Mouse (Mus musculus) testis, adult 2 months (tissue): ENCODE results near the gene Sema3g. TPM values are rescaled to one million over a fixed set of nuclear protein-coding genes. Genes with fewer than 3 reads are reported as not detected.

Source experiments
- H3K27ac ChIP-seq: fragments of 200-500 bp; 2 replicates; pipeline ENCODE4 v1.5.1; 2012; ENCODE audit warnings: low read depth, low read length; ENCODE audit not compliant: control insufficient read depth, insufficient read depth
- H3K27me3 ChIP-seq: fragments of 200-500 bp; 2 replicates; pipeline ENCODE4 v1.6.1; 2012; ENCODE audit warnings: mild to moderate bottlenecking, low read length, moderate library complexity; ENCODE audit not compliant: control insufficient read depth, insufficient read depth
- H3K36me3 ChIP-seq: fragments of 200-500 bp; 2 replicates; pipeline ENCODE4 v1.6.1; 2012; ENCODE audit warnings: mild to moderate bottlenecking, low read length; ENCODE audit not compliant: control insufficient read depth, insufficient read depth
- H3K4me1 ChIP-seq: fragments of 200-500 bp; 2 replicates; pipeline ENCODE4 v1.6.1; 2012; ENCODE audit warnings: low read length; ENCODE audit not compliant: control insufficient read depth, insufficient read depth
- H3K4me3 ChIP-seq: fragments of 200-500 bp; 2 replicates; pipeline ENCODE4 v1.5.1; 2012; ENCODE audit warnings: low read depth, mild to moderate bottlenecking, low read length, moderate library complexity, mixed read lengths; ENCODE audit not compliant: control insufficient read depth
- CTCF ChIP-seq: fragments of 200-500 bp; IDR thresholded peaks from 2 replicates; pipeline ENCODE4 v1.5.1; 2012; ENCODE audit warnings: low read depth, mild to moderate bottlenecking, inconsistent platforms, low read length, moderate library complexity; ENCODE audit not compliant: control insufficient read depth, insufficient read depth, insufficient replicate concordance
- POLR2A ChIP-seq: fragments of 200-500 bp; IDR thresholded peaks from 2 replicates; pipeline ENCODE4 v1.6.1; 2012; ENCODE audit warnings: low read depth, mild to moderate bottlenecking, inconsistent platforms, low read length, moderate library complexity; ENCODE audit not compliant: control insufficient read depth
- polyA plus RNA-seq: library from polyadenylated mRNA; depleted of rRNA; stranded (reverse); fragments of >200 nt; gene quantifications from 2 replicates; pipeline ENCODE4 v1.2.3, GENCODE M21; 2012

The Sema3g gene
- polyA plus RNA-seq, 1 experiment: 0.79 TPM

DNA sequence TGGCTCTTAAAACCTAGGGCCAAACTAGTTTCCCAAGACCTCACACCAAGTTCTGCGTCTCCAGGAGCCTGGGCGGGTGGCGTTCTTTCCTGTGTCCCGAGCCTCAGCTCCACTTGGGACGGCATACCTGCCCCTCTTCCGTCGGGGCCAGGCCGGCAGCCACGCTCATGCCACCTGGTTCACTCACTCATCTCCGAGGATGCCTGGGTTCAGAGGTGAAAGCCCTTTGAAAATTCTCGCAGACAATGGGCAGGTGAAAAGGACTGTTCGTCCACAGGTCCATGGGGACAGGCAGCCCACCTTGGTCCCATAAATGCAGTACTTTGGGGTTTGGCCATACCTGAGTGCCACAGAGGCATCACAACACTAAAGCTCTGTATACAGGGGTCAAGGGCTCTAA lies 33.5 kb upstream of the Sema3g start:
- TF ChIP-seq CTCF: no peak
- TF ChIP-seq POLR2A: no peak
- Histone ChIP-seq H3K36me3 (no peaks in the 10 kb centered on the region), H3K4me1 (no peaks in the 10 kb centered on the region; the same call in 1 of the 2 replicates), H3K4me3 (no peak overlapping the region), H3K27ac (no peak overlapping the region), H3K27me3 (no peaks in the 10 kb centered on the region)

DNA sequence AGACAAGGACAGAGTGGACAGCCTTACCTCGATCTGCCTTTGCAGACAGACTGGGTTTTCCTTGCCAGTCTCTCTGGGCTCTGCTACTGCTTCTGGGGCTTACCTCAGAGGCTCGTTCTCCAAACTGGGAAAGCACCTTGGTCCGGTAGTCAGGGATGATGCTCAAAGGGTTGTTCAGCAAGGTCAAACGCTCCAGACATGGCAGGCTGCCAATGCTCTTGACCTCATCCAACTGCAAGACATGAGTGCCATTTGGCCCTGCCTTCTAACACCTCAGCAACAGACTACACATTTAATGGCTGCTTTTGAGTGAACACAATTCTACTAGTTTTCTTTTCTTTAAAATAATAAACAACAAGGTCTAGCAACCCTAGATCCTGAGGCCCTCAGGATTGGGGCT lies 31.0 kb upstream of the Sema3g start:
- Histone ChIP-seq H3K4me1 (no peaks in the 10 kb centered on the region; the same call in 1 of the 2 replicates), H3K27ac (no peak overlapping the region), H3K36me3 (no peaks in the 10 kb centered on the region), H3K4me3 (no peak overlapping the region), H3K27me3 (no peaks in the 10 kb centered on the region)
- TF ChIP-seq CTCF (no peak), POLR2A (no peak)

DNA sequence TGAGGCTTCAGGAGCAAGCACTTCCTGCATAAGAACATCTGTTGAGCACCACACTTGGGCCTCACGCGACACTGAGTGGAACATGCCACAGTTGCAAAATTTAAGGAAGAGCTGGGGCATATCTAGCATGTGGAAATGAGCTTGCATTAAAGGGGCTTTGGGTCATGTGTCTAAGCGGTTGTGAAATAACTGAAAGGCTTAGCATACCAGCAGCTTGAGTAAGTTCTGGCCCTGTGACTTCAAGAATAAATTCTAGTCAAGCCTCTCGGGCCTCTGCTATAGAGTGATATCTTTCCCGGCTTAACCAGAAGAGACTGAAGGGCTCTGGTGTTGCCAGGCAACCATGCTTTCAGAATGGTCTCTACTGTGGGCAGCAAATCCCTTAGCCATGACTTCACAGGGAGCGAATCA lies 28.9 kb upstream of the Sema3g start:
- TF ChIP-seq POLR2A (no peak), CTCF (no peak)
- Histone ChIP-seq H3K27me3 (no peaks in the 10 kb centered on the region), H3K4me1 (no peaks in the 10 kb centered on the region), H3K36me3 (no peaks in the 10 kb centered on the region), H3K27ac (no peak overlapping the region; the same call in 1 of the 2 replicates), H3K4me3 (no peak overlapping the region)

- no peak for TF ChIP-seq CTCF
- no peaks in the 10 kb centered on the region for H3K36me3 ChIP-seq
- H3K4me1 ChIP-seq: no peaks in the 10 kb centered on the region
- no peak overlapping the region for H3K4me3 ChIP-seq
- H3K27me3 ChIP-seq: no peaks in the 10 kb centered on the region
- H3K27ac ChIP-seq: no peak overlapping the region; the same call in 1 of the 2 replicates
Observed at GRCm38 (mm10) chr14:31189348-31189747, 28.3 kb upstream of the Sema3g start.

DNA sequence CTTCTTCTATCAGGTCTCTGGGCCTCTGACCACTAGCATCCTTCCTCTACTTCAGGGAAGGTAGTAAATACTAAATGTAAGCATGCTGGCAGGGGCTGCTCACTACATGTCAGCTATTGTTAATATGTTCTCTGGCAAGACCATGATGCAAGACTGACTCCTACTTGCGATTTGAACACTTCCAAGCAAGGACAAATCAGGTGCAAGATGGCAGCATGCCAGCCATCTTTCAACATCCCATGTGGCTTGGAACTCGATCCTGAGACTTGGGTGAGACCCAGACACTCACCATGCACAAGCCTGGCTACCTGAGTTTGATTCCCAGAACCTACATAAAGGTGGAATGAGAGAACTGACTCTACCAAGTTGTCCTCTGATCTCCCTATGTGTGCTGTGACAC lies 25.7 kb upstream of the Sema3g start:
- no peak overlapping the region for H3K27ac ChIP-seq
- peaks cover 2% of the 10 kb centered on the region; the same call in 1 of the 2 replicates for H3K4me1 ChIP-seq
- H3K27me3 ChIP-seq: no peaks in the 10 kb centered on the region
- H3K36me3 ChIP-seq: no peaks in the 10 kb centered on the region
- TF ChIP-seq POLR2A (no peak), CTCF (no peak)
- H3K4me3 ChIP-seq: no peak overlapping the region

GRCm38 (mm10) chr14:31193791-31194190 lies 23.9 kb upstream of the Sema3g start:
- Histone ChIP-seq H3K4me1 (peaks cover 2% of the 10 kb centered on the region; the same call in 1 of the 2 replicates), H3K36me3 (no peaks in the 10 kb centered on the region), H3K27me3 (no peaks in the 10 kb centered on the region), H3K27ac (no peak overlapping the region), H3K4me3 (no peak overlapping the region)
- TF ChIP-seq POLR2A: no peak
- TF ChIP-seq CTCF: no peak

- Histone ChIP-seq H3K36me3 (no peaks in the 10 kb centered on the region), H3K27me3 (no peaks in the 10 kb centered on the region), H3K4me1 (peaks cover 2% of the 10 kb centered on the region; the same call in 1 of the 2 replicates), H3K27ac (no peak overlapping the region), H3K4me3 (no peak overlapping the region)
- TF ChIP-seq CTCF: no peak
- TF ChIP-seq POLR2A: no peak
Observed at GRCm38 (mm10) chr14:31194441-31194840, 23.2 kb upstream of the Sema3g start.
